Mouse (Mus musculus) thymus, postnatal 0 days (tissue): Measurements from ENCODE around the gene Oaz1. TPM values are rescaled to one million over a fixed set of nuclear protein-coding genes. Genes with fewer than 3 reads are reported as not detected.

Experiments used
- DNase-seq: peaks from one replicate; pipeline ENCODE4 v3.0.0-alpha.2; 2015; ENCODE audit warnings: low spot score
- microRNA counts: library from miRNA; unstranded; fragments of <30 nt; microRNA quantifications from one replicate; lab custom pipeline; 2015
- microRNA-seq: library from miRNA; unstranded; fragments of <30 nt; microRNA quantifications from one replicate; pipeline ENCODE4, GENCODE M21; 2016; ENCODE audit warnings: borderline number of aligned reads
- polyA plus RNA-seq: library from polyadenylated mRNA; unstranded; fragments of >200 nt; fragmentation: Nextera tagmentation; extraction: Ambion mirVana; gene quantifications from 2 replicates; pipeline ENCODE4 v1.2.1, GENCODE M21; 2015

The Oaz1 gene
- polyA plus RNA-seq, 1 experiment from 2014 or later, result 2,048 TPM

GRCm38 (mm10) chr10:80845055-80845693 lies 18.7 kb downstream of the Oaz1 start:
- no peak for DNase-seq

- no peak for DNase-seq
Observed at GRCm38 (mm10) chr10:80845732-80846131, 19.3 kb downstream of the Oaz1 start.

GRCm38 (mm10) chr10:80848571-80848970 lies 22.1 kb downstream of the Oaz1 start:
- peak; percentile 78 for DNase-seq

DNA sequence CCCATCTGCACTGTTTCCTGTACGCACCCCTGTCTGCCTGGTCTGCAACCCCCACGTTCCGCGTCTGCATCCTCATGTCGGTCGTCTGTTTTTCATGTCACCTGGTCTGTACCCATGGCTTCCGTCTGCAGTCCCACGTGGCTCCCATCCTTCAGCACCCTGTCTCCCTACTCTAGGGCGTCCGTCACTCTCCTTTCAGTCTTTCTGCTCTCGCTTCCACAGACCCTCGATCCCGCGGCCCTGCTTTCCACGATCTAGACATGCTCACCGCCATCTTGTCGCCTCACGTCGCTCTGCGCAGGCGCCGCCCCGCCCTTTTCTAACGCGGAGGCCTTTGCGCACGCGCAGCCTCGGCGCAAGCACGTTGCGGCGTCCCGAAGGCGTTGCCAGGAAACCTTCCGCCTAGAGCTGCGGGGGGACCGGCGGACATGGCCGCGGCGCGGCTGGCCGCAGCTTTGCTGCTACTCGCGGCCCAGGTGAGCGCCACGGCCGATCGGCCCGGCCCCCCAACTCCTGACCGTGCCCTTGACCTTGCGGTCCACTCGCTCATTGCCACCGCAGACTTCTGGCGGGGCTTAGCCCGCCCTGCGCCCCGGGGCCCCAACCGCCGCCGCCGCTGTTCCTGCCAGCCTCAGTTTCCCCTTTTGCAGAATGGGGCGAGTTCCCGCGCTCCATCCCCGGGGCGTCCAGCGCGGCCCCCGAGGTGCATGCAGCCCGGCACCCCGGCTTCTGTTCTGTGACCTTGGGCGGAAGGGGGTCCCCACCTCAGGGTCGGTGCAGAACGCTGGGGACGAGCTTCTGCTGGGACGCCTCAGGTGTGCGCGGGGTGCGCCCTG lies 28.7 kb downstream of the Oaz1 start, which contains the start of the genes Lsm7 and Sppl2b:
Gene Lsm7 (minus strand): TSS at position 297 of the 836 bp plus-strand sequence.
Gene Sppl2b (plus strand): TSS at position 363 of the 836 bp plus-strand sequence.
- peak; percentile 97 for DNase-seq

DNA sequence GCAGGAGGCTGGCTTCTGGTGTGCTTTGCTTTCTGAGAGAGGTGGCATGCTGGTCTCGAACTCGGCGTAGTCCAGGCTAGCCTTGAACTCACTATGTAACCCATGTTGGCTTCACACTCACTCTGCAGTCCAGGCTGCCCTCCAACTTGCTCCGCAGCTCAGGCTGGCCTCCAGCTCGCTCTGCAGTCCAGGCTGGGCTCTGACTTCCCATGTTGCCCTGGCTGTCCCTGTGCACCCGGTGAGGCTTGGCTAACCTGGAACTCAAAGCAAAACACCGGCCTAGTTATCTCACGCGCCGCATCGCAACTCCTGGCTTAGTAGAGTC lies 29.3 kb downstream of the Oaz1 start:
- no peak for DNase-seq

DNA sequence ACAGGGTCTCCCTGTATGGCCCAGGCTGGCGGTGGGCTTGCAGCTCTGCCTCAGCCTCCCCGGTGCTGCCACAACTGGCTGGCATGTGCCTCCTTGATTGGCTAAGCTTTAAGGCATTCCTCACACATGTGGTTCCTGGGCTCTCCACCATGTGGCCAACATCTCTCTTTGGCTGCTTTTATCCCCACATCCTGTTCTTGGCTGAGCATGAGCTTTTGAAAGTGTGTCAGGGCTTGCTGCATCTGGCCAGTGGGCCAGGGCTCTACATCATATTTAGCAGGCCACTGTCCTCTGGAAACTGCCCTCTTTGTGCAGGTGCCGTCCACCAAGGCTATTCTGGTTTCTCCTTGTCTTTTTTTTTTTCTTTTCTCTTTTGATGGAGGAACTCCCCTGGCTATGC lies 29.8 kb downstream of the Oaz1 start:
- peak; percentile 50 for DNase-seq

- no peak for DNase-seq
Observed at GRCm38 (mm10) chr10:80856908-80857307, 30.5 kb downstream of the Oaz1 start.

GRCm38 (mm10) chr10:80857386-80857785 lies 30.9 kb downstream of the Oaz1 start:
- DNase-seq, result no peak

DNA sequence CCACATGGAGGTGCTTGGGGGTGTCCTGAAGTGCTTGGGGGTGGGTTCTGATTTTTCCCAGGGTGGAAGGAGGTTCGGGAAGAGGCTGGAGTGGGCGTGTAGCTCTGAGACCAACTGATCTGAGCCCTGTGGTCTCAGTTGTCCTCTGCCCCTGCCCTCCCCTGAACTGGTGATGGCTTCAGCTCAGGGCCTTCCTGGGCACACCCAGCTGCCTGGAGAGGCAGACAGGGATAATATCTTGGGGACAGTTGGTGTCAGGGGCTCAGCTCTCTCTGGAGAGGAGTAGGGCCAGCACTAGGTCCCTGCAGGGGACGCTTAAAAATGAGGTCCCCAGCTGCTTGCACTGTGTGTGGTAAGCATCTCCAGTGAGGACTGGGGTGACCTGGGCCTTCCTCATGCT lies 31.4 kb downstream of the Oaz1 start:
- no peak for DNase-seq

DNA sequence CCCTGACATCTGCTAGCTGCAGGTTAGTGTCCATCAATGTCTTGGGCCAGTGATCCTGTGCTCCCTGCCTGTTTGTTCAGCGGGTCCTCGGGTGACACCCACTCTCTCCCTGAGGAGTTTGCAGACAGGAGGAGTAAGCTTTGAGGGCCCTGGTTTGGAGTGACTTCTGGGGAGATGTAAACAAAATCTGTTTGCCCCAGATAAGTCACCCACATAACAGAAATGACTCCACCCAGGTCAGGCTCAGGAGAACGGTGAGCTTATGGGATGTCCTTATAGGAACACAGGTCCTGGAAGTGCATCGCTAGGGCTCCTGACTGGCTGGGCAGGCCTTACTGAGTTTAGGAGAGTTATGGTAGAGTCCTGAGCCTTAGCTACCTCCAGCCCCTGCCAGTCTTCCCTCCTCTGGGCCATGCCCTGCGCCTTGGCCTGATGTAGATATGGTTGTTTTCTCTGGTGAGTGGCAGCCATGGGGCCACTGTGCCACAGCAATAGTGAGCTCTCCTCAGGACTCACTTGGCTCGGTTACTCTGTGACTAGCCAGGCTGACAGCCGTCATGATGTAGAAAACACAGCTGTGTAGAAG lies 32.0 kb downstream of the Oaz1 start:
- no peak for DNase-seq

DNA sequence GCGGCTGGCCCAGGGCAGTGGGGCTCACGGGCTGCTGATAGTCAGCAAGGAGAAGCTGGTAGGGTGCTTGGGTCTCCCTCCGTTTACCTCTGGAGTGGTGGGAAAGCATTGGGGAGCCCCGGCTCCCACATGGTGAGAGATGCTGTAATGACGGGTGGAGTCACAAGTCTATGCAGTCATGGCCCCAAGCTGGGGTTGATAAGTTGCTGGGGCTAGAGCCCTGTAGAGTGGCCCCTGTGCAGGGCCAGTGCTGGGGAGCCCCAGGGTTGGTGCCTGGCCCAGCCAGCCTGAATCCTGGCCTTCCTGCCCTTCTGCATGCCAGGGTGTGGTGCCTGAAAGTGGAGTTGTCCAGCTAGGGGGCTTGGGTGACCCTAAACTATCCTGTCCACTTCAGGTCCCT lies 35.8 kb downstream of the Oaz1 start:
- no peak for DNase-seq

DNA sequence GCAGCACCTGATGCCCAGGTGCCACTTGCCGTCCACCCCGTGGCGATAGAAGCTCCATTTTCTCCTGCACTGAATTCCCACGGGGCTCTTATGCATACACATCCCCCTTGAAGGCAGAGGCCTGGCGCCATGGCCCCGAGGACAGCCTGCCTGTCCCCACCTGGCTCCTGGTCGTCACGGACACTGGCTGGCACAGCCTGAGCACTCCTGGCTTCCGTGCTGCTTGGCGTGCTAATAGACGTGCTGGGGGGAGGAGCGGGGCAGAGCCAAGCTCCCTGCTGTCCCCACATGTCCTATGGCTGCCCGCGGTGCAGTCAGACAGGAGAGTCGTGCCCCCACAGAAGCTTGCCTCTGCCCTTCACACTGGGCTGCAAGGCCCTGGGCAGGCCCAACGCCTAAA lies 38.0 kb downstream of the Oaz1 start:
- DNase-seq, result no peak

DNA sequence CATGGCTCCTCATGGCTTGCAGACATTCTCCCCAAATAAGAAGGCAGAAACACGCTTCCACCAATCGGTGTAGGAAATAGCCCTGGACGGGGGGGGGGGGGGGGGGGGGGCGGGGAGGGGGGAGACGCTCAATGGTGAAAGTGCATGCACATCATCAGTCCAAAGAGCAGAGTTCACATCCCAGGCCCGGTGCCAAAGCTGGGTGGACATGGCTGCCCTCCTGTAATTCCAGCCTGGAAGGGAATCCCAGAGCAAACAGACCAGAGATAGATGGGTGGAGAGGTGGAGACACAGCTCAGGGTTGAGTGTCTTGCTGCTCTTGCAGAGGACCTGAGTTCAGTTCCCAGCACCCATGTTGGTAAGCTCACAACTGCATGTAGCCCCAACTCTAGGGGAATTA lies 44.5 kb downstream of the Oaz1 start:
- no peak for DNase-seq

- DNase-seq, result no peak
Observed at GRCm38 (mm10) chr10:80871581-80871980, 45.1 kb downstream of the Oaz1 start, which contains the start of gene Tmprss9. Tmprss9 (plus strand) TSS chr10:80871848.

DNA sequence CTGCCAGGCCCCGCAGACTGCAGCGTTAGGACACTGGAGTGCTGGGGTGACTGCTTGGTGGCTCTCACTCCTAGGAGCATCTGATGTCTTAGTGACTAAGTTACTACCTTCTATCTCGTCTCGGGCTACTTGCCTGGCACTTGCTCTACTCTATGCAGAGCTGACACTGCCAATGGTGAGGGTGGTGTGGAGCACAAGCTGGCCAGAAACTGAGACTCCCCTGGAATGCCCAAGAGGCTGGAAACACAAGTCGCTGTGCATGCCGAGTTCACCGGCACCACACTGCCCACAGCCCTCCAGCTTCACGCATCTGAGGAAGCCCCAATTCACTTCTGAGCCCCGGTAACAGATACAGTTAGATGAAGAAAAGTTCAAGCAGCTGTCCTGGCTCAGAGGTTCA lies 47.6 kb downstream of the Oaz1 start:
- no peak for DNase-seq

DNA sequence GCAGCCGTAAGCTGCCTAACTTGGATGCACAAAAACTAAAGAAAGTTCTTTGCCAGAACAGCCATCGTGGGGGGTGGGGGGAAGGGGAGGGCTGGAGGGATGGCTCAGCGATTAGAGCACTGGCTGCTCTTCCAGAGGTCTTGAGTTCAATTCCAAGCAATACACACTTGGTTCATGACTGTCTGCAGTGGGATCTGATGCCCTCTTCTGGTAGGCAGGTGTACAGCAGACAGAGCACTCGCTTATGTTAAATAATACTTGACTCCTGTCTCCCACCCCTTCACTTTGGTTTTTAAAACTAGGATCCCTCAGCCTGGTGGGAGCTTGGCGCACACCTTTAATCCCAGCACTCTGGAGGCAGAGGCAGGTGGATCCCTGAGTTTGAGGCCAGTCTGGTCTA lies 49.6 kb downstream of the Oaz1 start:
- DNase-seq, result peak; percentile 51

- no peak for DNase-seq
Observed at GRCm38 (mm10) chr10:80876594-80876993, 50.1 kb downstream of the Oaz1 start.

MicroRNAs within 50 kb of the gene (microRNA counts, 519-probe panel; counts per million panel counts)
- microRNA mmu-miR-1982 (lab: Ali Mortazavi, UCI), result 473 counts per million, percentile 71 among the panel's probes with 10 or more counts

Small RNAs within 50 kb of the gene (microRNA-seq; reads per million reads assigned to microRNA genes)
- 5.0 reads per million, percentile 5 among the genes with 10 or more reads in this experiment for gene Mir1982

Other genes with a start within 250 kb of the Oaz1 start
- gene Klf16, start 249.3 kb upstream of the Oaz1 start, polyA plus RNA-seq, result 7.7 and 9.5 TPM in 2 replicates
- 103 and 118 TPM in 2 replicates for gene Abhd17a, start 236.3 kb upstream of the Oaz1 start, polyA plus RNA-seq
- gene Scamp4, start 223.8 kb upstream of the Oaz1 start, polyA plus RNA-seq, result 50.4 and 52.9 TPM in 2 replicates
- gene Adat3, start 223.8 kb upstream of the Oaz1 start, polyA plus RNA-seq, result 6.9 and 10.2 TPM in 2 replicates
- gene Gm49322, start 220.6 kb upstream of the Oaz1 start, polyA plus RNA-seq, result 2.8 and 4.2 TPM in 2 replicates
- gene Csnk1g2, start 203.8 kb upstream of the Oaz1 start, polyA plus RNA-seq, result 153 and 160 TPM in 2 replicates
- 31.6 and 31.9 TPM in 2 replicates for gene Btbd2, start 169.6 kb upstream of the Oaz1 start, polyA plus RNA-seq
- 119 and 125 TPM in 2 replicates for gene Mknk2, start 148.5 kb upstream of the Oaz1 start, polyA plus RNA-seq
- 107 and 114 TPM in 2 replicates for gene Mob3a, start 124.7 kb upstream of the Oaz1 start, polyA plus RNA-seq
- gene Izumo4, start 124.5 kb upstream of the Oaz1 start, polyA plus RNA-seq, result 17.8 and 20.1 TPM in 2 replicates
- 48.0 and 54.8 TPM in 2 replicates for gene Ap3d1, start 84.4 kb upstream of the Oaz1 start, polyA plus RNA-seq
- 10.5 and 15.0 TPM in 2 replicates for gene Dot1l, start 71.5 kb upstream of the Oaz1 start, polyA plus RNA-seq
- 62.7 and 80.3 TPM in 2 replicates for gene Sf3a2, start 28.5 kb upstream of the Oaz1 start, polyA plus RNA-seq
- gene Plekhj1, start 28.0 kb upstream of the Oaz1 start, polyA plus RNA-seq, result 137 and 140 TPM in 2 replicates
- 0.08 TPM in 2 replicates for gene Amh, start 21.4 kb upstream of the Oaz1 start, polyA plus RNA-seq
- 0.15 and 0.29 TPM in 2 replicates for gene Jsrp1, start 13.2 kb upstream of the Oaz1 start, polyA plus RNA-seq
- gene Lingo3, start 17.4 kb downstream of the Oaz1 start, polyA plus RNA-seq, result 0.06 and 0.18 TPM in 2 replicates
- 338 and 340 TPM in 2 replicates for gene Lsm7, start 28.6 kb downstream of the Oaz1 start, polyA plus RNA-seq
- gene Sppl2b, start 28.6 kb downstream of the Oaz1 start, polyA plus RNA-seq, result 26.8 and 27.7 TPM in 2 replicates
- 0.08 and 0.09 TPM in 2 replicates for gene Tmprss9, start 45.2 kb downstream of the Oaz1 start, polyA plus RNA-seq
- 337 and 351 TPM in 2 replicates for gene Timm13, start 74.3 kb downstream of the Oaz1 start, polyA plus RNA-seq
- gene Lmnb2, start 91.6 kb downstream of the Oaz1 start, polyA plus RNA-seq, result 28.0 and 28.5 TPM in 2 replicates
- 19.0 and 21.7 TPM in 2 replicates for gene Gadd45b, start 103.4 kb downstream of the Oaz1 start, polyA plus RNA-seq
- 1.5 and 1.8 TPM in 2 replicates for gene Gng7, start 188.3 kb downstream of the Oaz1 start, polyA plus RNA-seq
- gene Diras1, start 199.0 kb downstream of the Oaz1 start, polyA plus RNA-seq, result 0.04 TPM in 1 of 2 replicates, not detected in the other
- gene Slc39a3, start 210.8 kb downstream of the Oaz1 start, polyA plus RNA-seq, result 16.0 and 16.8 TPM in 2 replicates
- 120 and 127 TPM in 2 replicates for gene Sgta, start 233.5 kb downstream of the Oaz1 start, polyA plus RNA-seq
- gene Thop1, start 243.4 kb downstream of the Oaz1 start, polyA plus RNA-seq, result 20.1 and 25.8 TPM in 2 replicates